Mouse (Mus musculus): ENCODE measurements around the gene Limch1.
A peak's percentile ranks its signal among the peaks of the same experiment; 100 is the strongest.

Gene Limch1

DNA sequence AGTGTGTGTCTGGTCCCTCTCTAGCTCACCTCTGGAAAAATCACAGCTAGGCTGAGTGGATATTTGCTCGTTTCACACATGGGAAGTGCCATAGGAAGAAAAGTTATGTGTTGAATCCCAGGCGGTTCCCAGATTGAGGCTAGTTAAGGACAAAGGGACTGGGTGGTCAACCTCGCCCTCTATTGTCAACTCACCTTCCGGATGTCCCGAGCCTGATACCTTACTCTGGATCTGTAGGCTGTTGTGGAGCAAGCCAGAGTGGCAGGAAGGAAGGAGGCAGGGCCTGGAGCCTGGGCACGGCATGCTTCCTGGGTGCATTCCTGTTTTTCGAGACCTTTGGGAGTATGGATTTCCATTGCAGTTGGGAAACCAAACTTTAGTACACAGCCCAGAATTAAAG, 243.9 kb downstream of the Limch1 start:
- peak in 1 of 2 experiments; percentile 40 for DNase-seq

DNA sequence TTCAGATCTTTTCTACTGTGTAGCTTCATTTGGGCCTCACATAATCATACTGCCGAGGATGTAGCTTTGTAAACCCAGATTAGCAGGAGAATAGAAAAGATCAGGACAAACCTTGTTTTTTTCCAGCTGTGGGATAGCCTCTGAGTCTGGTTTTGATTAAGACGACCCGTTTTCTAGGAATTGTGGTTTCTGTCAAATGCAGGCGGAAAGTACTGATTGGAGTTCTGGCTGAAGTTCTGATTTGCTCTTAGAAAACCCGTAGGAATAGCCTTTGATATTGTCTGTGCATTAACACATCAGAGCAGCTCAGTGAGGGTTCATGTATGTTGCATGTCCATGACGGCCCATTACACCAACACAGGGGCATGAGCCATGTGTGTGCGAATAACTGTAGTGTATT, 246.8 kb downstream of the Limch1 start:
- no peak for DNase-seq

DNA sequence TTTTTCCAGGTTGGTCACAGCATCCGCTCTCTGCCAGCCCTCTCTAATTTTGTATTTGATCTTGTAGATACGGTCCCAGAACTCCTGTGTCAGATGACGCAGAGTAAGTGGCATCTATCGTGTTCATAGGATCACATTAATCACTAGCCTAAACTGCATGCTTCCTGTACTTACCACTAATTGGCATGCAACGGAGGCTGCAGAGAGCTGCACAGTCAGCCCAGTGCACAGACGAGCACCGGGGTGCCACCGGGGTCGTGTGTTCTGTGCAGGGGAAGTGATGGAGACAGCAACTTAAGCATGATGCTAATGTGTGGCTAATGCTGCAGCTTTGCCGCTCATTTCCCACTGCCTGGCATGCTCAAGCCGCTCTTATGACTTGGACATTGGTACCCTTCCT, 247.4 kb downstream of the Limch1 start:
- no peak for DNase-seq

DNA sequence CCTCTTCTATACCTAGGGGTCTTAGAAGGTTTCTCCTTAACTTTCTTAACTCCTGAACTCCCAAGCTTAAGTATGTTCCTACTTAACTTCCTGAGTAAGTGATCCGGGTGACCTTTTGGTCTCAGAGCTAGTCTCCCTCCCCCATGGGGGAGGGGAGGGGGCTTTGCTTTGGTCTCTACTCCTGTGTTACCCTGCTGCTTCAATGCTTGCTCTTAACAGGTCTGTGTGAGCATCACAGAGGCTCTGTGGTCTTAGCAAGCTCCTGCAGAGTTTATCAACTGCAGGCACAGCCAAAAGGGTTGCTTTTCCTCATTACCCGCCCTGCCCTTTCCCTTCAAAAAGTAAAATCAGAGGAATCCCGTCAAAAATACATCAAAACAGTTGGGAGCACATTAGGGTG, 250.5 kb downstream of the Limch1 start:
- DNase-seq = no peak

DNA sequence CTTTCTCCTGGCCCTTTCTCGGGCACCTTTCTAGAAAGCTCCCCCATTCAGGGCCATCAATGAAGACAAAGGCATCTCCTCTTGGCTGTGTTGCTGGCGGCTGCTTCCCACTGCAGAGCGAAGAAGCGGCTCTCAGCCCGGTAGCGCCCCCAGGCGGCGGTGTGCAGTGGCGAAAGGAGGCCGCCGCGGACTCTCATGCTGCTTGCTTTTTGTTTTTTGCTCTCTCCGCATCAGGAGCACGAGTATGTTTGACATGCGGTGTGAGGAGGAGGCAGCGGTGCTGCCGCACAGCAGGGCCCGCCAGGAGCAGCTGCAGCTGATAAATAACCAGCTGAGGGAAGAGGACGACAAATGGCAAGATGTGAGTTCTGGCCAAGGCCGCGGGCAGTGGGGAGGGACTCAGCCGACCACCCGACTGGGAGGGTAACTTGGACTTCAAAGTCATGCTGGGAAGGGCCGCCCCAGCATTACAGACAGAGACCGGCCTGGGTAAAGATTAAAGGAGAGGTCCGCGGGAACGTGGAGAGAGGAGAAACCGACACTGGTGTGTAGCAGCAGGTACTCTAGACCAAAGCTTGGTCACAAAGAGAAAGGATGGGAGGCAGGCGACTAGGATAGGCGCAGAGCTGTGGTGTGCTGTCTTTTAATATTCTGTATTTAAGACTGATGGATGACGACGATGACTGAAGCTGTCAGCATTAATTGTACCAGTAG, 251.4 kb downstream of the Limch1 start:
- DNase-seq = peak; percentile 73 to 79

DNA sequence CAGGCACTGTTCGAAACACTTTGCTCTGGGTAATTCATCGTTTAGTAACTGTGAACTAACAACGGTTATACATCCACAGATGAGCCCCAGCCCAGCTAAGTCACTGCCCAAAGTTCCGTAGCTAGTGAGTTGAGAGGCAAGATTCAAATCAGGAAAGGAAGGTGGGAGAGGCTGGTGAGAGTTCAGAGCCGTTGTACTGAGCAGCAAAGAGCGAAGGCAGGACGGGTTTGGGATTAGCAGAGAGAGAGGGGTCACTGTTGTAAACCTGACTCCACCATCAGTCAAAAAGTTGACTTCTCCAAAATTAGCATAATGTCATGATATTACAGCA, 251.9 kb downstream of the Limch1 start:
- no peak for DNase-seq

DNA sequence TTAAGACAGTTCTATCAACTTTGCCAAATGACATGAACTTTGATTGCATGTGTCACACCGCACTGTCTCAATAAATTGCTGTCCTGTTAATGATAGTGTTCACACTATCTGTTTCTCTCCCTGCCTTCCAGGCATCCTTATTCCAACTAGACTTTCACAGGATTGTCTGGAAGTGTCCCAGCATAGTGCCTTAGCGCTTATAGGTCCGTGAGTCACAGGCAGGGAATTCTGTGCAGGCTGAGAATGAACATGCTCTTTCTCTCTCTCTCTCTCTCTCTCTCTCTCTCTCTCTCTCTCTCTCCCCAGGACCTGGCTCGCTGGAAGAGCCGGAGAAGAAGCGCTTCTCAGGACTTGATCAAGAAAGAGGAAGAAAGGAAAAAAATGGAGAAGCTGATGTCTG, 252.7 kb downstream of the Limch1 start:
- no peak for DNase-seq

DNA sequence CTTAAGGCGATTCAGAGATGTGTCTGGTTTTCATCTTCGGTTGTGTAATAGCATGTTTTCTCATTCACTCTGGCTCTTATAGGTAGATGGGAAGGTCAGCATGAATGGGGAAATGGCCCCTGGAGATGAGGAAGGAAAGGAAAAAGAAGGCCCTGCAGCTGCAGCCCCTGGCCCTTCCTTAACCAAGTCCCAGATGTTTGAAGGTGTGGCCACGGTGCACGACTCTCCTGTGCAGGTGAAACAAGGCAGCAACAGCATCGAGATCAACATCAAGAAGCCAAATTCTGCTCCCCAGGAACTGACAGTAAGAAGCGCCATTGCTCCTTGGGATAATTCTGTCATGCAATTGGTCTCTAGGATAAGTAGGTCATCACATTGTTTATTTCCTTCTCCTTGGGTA, 256.7 kb downstream of the Limch1 start:
- DNase-seq = no peak

DNA sequence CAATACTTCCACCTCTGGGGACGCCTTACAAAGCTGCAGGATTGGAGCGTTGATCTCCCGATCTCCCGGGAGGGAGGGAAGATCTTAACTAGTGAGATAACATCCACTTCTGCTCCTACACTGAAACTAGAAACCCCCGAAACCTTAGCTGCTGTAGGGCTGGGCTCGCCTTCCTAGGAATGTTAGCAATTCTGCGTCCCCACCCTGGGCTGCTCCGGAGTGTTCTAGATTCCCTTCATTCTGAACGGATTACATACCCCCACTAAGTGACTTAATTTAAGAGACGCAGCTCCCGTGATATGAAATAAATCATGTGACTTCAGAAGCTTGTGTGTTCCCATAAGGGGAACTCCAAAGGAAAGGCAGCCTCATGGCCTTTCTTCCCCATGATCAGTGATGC, 259.0 kb downstream of the Limch1 start:
- DNase-seq = no peak

DNA sequence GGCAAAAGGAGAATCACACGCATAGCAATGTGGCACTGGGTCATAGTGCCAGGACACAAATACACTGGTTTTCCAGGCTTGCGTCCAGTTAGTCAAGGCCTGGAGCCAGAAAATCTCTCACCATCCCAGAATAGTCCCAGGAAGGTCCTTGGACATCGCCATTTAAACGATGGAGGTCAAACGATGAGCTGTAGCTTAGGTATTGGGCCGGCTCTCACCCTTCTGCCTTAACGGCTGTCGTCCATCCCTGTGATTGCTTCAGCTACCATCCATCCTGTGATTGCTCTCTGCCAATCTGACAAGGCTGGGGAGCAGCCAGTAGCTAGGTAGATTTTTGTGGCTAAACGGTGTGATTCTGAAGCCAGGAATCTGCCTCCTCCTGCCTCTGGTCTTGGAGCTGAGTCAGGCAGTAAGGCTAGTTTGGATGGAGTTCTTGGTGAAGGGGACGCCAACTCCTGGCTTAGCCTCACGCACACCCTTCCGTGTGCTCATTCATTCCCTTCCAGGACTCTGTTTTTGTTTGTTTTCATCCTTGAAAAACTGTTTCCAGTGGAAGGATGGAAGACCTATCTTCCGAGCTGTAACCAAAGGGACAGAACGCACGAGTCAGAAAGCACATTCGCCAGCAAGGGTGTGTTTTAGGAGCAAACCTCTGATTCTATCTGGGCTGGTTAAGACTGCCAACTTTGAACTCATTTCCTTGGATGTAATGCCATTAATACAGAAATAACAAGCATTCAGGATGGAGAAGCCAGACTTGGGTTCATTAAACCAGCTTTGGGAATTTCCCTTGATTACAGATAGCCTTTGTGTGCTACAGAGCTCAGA, 265.6 kb downstream of the Limch1 start:
- no peak for DNase-seq

DNA sequence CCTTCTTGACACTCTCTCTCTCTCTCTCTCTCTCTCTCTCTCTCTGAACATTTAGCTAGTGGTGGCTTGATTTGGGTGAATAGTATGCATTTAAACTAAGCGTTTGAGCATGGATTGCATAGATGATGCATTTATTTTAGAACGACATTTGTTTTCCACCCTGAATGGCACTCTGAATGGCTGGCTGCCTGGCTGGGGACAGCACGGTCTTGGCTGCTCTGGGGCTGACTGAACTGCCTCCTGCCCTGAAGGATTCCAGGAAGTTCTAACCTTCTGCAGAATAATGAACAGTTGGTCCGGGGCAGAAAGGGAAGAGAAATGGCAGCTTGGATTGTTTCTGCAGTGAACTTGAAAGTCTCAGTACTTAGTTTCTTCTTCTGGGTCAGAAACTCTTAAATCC, 266.4 kb downstream of the Limch1 start:
- no peak for DNase-seq

DNA sequence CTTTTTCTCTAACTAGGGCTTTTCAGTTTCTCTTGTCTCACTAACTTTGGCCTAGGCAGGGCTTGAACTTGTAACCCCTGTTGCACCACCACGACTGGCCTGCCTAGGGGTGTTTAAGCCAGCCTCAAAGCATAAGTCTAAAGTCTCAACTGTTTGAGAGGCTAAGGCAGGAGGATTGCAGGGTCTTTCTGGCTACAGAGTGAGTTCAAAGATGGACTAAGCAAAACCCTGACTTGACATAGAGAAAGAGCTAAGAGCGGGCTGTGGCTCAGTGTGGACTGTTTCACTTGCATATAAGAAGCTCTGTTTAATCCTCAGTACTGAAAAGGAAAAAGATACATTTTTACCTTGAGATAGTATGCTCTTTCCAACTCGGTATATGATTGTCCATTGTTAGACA, 268.3 kb downstream of the Limch1 start:
- DNase-seq = no peak

DNA sequence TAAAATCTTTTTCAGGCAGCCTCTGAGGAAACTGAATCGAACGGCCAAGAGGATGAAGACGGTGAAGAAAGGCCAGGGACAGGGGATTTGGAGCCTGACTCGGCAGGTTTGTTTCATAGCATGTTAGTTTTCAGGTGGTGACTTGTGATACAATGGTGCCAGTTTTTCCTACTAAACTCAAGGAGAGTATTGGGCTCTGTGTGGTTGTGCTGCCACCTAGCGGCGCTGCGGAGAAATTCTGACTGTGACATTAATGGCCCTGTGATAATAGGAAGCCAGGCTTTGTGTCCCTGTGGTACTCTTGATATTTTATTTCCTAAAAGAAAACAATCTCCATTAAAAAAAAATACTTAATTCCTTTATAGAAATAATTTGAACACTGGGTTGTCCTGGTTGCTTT, 270.8 kb downstream of the Limch1 start:
- peak; percentile 74 to 76 for DNase-seq

DNA sequence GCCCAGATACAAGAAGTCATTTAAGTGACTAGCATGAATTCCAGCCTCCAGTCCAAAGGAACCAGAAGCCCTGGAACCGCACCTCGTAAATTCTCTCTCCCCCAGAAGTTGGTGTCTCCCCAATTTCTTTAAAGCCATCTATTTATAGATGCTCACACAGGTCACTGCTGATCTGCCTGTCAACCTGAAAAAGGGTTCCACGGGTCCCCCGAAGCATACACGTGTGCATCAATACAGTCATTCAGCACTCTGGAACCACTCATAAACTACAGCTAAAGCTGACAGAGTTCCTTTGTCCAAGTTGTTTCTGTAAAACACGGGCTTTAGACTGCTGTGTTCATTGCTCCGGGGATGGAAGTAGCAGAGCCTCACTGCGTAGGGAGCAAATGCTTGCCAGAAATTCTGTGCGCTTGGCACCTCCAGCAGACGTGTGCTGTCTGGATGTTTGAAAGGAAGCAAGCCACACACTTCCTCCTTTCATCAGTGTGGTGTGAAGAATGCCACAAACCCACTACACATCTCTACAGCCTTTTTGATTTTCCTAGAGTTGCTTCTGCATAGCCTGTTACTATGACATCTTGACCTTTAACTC, 278.9 kb downstream of the Limch1 start:
- no peak for DNase-seq

DNA sequence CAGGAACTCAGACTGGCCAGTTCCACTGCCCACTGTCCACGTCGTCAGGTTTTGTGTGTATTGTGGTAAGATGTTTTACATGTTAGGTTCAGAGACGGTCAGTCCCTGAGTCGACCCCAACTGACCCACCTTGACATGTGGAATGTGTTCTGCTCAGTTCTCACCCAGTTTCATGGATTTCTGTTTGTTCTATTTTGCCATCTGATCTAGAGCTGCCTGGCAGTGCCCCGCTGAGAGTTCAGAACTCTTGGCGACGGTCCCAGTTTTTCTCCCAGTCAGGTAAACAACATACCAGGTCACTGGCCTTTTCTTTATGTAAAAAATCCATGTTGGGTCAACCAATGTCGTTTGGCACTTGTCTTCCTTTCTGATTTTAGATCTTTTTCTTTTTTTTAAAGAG, 279.5 kb downstream of the Limch1 start:
- peak; percentile 68 to 74 for DNase-seq

DNA sequence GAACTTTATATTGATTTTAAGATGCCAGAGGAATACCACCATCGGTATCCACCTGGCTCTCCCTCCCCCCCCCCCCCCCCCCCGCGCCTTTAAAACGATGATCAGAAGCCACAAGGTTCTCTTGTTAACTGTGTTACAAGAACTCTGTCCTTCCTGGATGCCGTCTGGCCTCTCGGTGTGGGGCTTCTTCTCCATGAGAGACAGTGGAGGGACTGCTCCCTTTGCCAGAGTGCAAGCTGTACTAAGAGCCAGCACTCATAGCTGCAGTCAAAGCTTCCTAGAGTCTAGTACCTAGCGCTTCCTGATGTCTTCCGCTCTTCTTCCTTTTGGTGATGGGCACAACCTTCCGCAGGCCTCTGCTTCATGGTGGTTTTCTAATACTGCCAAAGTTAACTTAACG, 280.0 kb downstream of the Limch1 start:
- DNase-seq = no peak

DNA sequence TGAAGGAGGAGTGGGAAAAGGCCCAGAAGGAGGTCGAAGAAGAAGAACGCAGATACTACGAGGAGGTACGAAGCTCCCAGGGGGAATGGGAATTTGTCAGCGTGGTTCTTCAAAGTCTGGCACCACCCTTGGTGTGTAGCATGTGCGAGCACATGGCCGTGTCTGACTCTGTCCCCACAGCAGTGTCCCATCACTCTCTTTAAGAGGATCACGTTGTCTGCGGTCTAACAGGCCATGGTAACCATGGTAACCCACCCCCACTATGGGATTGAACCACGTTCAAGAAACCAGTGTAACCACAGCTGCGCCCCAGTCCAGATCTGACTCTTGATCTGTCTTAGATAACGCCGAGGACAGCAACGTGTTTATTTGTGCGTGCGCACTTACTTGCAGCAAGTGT, 283.2 kb downstream of the Limch1 start:
- no peak for DNase-seq

DNA sequence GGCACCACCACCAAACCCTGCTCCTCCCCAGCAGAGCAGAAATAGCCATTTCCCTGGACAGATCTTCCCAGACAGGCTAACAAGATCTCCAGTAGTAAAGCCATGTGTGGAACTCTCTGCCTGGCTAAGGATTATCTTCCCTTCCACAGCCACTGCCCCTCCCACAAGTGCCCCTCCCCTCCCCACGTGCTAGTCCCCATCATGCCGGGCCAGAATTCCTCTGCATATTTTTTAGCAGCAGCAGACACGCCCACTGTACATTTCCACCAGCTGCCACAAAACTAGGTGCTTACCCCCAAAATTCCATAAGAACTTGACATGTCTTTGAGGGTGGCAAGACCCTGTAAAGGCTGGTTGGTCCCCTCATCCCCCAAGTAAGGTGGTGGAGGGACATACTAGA, 284.3 kb downstream of the Limch1 start:
- DNase-seq = no peak

DNA sequence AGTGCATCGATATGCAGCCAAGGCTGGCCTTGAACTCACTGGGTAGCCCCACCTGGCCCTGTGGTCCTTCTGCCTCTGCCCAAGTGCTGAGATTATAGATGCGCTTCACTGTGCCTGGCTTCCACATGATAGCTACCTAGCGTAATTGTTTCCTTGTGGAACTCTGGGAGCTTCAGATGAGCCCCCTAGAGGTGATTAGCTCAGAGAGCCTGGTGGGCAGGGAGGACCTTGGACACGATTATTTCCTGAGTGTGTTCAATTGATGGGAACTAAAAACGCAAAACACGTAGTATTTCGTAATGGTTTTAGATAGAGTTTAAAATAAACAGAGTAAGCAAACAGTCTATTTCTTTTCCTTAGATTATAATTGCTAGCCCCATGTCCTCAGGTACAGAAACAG, 287.0 kb downstream of the Limch1 start:
- no peak for DNase-seq

DNA sequence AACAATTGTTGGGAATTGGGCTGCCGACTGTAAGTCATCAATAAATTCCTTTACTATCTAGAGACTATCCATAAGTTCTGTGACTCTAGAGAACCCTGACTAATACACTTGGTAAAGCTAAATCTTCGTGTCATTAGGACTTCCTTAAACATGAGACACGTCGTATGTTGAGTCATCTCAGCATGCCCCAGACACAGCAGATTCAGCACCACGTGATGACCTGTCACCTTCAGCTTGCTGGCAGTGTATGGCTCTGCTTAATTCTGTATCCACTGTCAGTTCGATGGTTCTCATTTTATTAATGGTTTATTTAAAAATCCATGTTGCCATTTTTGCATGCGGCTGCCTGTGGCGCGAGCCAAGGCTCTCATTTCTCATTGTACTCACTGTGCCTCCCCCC, 298.3 kb downstream of the Limch1 start:
- DNase-seq = no peak

DNA sequence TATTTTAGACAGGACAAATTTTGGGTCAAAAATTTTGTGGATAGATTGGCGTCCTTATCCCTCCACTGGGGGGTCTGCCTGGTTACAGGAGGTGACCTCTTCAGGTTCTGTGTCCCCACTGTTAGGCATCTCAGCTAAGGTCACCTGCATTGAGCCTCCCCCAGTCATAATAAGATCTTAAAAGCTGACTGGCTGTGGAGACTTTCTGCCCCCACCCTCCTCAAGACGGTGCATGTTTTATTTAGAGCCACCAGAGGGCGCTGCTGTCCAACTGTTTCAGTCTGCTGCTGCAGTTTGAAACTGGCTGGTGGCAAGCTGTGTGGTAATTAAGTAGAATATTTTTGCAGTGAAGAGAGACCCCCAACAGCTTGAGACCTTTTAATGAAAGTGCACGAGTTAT, 302.4 kb downstream of the Limch1 start:
- peak in 1 of 2 experiments; percentile 50 for DNase-seq

DNA sequence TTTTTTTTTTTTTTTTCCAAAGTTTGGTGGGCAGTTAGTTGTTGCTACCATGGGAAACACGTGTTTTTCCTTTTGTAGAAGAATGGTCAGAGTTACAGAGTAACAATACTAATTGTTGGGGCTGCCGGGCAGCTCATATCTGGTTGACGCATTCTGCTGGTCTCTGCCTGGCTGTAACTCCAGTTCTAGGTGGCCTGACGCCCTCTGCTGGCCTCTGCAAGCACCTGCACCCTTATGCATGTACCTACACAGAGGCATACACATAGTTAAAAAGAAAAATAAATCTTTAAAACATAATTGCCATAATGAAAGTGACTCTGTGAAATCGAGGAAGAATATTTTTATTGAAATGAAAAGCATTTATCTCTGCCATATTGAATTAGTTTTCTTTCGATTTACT, 312.2 kb downstream of the Limch1 start:
- no peak for DNase-seq

DNA sequence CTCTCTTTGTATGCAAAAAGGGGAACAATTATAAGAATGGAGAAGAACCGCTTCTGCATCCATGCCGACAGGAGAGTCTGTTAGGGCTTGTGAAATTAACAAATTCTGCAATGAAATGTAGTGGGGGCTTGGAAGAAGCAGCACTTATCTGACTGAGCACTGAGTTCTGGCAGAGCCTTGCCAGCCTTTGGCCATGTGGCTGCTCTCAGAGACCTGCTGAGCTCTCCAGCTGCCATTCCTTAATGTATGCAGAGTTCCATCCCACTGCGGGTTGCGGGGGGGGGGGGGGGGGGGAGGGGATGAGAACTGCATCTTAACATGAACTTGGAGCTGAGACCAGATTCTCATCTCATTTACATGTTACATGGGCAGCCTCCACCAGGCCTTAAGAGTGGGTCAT, 314.9 kb downstream of the Limch1 start:
- DNase-seq = no peak

DNA sequence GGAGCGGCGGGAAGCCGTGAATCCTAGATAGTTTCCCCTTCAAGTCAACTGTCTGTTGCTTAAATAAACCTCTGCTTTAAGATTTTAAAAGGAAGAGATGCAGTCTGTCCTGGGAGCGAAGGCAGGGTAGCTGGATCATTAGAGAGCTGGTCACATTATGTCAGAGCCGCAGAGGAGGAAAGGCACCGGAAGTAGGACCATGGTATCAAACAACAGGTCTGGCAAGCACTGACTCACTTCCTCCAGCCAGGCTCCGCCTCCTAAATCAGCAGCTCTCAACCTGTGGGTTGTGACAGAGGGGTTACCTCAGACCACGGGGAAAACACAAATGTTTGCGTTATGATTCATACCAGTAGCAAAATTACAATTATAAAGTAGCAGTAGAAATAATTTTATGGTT, 318.0 kb downstream of the Limch1 start:
- no peak for DNase-seq

Measured in kidney, postnatal 25 days (tissue).